Mouse (Mus musculus): ENCODE measurements around the gene Evx2.
A peak's percentile ranks its signal among the peaks of the same experiment; 100 is the strongest.

Evx2 gene

GRCm38 (mm10) chr2:74695383-74695782 is 36.0 kb upstream of the Evx2 start:
- no peak for DNase-seq

DNA sequence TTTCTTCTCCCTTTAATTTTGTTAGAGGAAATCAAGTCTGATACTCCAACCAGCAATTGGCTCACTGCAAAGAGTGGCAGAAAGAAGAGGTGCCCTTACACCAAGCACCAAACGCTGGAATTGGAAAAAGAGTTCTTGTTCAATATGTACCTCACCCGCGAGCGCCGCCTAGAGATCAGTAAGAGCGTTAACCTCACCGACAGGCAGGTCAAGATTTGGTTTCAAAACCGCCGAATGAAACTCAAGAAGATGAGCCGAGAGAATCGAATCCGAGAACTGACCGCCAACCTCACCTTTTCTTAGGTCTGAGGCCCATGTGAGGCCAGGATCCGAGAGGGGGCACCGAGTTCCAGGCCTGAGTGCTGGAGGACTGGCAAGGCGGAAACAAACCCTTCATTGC is 34.7 kb upstream of the Evx2 start:
- DNase-seq = no peak

GRCm38 (mm10) chr2:74693432-74693827 is 34.1 kb upstream of the Evx2 start:
- no peak for DNase-seq

DNA sequence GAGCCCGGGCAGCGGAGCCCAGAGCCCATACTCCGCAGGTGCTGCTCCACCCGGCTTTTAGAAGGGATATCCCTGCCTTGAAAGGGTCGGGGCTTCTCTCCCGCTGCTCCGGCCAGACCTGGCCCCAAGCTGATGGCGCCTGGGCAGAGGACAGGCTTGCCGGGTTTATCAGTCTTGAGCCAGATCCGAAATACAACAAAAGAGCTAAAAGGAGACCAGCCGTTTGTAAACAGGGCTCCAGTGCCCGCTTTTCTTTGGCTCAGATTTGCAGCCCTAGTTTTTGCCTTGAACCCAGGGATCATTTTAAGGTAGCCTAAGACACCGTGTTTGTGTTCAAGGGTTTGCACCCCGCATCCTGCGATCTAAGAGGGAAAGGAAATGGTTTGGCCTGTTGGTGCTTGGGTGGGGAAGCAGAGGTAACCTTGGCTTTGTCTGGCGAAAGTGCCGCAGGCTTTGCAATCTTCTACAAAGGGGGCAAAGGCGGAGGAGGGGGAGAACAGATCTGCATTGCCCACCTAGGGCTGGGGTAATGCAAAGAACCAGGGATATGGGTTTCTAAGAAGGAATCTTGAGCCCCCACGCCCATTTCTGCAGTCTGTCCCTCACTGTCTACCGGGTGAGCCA is 33.6 kb upstream of the Evx2 start:
- no peak for DNase-seq

GRCm38 (mm10) chr2:74691995-74692807 is 32.8 kb upstream of the Evx2 start:
- no peak for DNase-seq

DNA sequence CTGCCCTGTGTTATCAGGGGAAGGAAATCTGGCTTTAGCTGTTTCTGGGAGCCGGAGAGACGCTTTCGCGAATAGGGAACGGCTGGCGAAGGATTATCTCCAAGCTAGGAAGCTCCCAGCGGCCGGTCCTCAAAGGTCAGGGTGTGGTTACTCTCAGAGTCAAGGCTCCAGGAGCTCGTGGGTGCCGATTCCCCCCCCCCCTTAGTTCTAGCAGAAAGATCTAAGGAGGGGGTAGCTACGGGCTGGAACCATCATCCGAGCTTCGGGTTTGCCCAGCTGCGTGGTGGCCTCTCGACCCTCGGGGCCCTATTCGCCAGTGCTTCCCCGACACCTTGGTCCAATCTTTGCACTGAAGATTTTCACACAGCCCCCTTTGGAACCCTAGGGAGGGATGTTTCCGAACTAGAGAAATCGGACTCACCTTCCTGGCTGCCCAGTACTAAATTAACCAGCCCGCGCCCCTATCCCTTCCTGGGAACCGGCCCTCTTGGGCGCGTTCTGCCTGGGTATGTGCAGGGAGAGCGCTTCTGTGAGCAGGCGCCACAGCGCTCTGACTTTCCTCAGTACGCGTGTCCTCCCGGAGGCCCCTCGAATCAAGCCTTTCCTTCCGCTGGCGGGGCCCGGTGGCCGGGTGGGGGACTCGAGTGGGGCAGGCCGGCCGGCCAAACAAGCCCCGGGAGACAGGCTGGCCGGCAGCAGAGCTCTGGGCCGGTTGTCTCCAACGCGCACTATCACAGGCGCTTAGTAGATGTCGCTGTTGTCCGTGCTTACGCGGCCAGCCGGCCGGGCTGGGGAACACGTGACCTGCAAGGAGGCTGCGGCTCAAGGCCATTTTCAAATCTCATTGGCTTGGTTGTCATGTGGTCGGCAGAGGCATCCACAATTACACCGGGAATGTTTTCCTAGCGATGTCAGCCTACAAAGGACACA is 31.9 kb upstream of the Evx2 start, which contains the start of gene Hoxd10:
Hoxd10 (plus strand) TSS at position 903 of the 930 bp plus-strand sequence.
- peak; percentile 53 to 59 for DNase-seq

DNA sequence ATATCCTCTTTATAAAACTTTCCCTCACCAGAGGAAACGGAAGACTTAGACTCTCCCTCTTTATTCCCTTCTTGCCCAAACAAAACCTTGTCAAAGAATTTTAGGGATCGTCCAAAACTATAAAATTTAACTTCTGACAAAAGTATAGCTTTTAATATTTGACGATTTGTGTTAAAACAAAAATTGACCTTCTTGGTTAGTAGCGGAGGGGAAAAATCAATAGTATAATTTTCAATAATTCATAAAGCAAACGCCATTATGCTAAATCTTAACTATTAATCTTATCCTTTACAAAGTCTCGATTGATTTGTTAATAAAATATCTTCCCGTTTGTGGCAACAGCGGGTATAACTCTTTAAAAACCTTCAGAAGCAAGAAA is 31.0 kb upstream of the Evx2 start:
- DNase-seq = no peak

DNA sequence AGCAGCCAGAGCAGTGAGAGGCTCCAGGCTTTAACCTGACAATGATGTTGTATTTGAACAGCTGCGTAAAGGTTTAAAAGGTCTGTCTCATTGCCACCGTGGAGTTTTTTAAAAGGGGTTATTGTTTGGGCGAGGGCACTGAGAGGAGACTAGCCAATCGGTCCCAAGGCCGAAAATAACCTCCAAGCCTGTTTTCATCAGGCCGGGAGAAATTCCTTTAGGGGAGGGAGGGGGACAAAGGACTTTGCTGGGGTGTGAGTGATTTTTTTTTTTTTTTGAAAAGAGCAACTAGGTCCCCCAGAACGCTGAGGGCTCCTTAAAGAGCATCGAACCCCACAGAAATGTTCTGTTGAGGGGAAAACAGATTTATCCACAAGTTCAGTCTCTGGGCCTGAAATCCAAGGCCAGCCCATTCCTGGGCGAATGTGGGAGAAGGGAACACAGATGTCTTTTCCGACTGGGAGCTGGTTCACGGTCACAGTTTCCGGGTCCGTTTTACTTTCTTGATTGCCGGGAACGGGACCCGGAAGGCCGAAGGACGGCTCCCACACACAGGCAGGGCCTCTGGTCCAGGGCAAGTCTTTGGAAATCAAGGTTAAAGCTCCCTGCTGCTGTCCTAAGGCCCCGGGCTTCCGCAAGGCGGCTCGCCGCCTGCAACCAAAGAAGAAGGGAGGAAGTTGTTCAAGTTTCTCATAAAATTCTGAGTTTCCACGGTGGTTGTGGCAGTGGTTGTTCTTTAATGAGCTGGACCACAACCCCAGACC is 30.4 kb upstream of the Evx2 start:
- DNase-seq = no peak

GRCm38 (mm10) chr2:74688795-74689573 is 29.6 kb upstream of the Evx2 start:
- no peak for DNase-seq

DNA sequence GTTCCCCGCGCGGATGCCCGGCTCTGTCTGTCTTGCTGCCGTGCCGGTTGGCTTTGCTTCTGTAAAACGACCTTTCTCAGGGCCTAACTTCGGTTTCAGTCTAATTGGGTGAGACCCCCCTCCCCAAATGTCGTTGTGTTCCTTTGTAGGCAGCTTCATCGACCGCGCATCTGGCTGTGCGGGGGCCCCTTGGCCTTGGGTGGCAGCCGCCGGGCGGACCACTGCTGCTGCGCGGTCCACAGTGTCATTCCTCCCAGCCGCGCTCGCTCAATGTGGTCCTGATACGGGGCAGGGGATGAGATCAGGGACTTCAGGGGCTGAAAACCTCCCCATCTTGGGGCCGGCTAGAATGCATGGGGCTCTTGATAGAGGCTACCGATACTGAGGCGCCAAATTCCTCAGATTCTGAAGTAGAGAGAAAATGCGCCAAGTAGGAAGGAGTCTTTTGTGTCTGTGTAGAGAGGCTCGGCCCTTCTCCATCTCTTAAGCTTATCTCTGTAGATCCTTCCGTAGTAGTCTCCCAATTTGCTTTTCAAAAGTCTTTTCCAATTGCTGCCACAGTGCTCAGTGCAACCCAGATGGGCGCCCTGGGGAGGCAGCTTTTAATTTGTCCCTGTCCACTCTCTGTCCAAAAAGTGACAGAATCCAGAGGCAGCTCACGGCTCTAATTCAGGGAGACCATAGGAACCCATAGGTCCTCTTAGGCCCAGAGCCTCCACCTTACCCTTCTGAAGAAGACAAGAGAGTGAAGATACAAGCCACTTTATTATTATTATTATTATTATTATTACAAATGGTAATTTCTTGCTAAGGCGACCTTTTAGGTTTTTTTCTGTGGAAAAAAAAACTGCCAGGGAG is 28.6 kb upstream of the Evx2 start:
- no peak for DNase-seq

DNA sequence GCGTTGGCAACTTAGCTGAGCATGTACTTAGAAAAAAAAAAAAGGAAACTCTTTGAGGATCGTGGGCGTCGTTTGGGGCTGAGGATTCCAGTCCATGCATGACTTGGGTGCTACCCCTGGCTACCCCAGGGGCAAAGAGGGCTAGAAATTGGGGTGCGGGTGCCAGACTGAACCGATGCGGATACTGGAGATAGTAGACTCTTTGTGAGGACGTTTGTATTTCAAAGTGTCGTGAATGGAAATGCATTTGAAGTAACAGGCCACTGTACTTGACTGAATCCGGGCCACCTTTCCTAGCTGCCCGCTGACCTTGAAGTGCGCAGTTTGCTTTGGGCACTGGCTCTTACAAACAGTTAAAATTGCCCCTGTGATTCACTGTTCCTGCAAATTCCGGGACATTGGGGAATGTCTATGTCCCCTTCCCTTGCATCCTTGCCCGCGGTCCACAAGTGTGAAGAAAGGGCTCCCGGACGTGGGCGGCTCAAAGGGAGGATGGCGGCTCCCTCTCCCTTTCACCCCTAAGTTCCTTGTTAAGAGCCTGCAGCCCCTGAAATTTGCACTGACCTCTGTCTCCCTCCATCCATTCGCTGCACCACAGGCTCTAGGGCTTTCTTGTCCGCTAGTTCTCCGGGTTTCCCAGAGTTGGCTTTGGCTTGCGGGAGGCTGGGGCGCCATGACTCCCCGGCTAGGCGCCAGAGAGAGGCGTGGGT is 27.8 kb upstream of the Evx2 start:
- no peak for DNase-seq

DNA sequence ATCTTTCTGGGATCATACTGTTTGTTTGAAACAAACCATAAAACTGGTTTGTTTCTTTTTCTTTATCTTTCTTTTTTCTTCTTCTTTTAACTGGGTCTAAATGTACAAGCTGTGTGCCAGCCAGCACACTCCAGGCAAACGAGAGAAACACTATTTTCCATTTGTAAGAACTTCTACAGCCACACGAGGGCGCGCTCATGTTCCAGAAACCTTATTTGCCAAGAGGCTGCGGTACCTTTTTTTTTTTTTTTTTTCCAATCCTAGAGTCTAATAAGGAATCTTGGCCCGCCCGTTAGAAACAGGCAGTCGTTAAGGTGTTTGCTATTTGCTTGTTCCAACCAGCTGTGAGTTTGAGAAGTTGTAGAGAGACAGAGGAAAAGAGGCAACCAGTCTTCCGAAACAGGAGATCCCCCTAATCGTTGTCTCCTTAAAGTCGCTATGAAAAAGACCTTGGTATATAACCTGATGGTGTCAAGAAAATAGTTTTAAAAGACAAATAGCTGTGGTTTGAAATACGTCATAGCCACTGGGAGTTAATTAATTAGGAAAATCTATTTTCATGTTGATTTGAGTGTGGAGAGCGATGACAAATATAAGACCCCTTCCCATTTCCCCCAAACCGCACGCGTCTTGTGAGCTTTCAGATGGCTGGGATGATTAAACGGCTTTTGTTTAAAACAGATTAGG is 27.1 kb upstream of the Evx2 start:
- peak; percentile 75 to 77 for DNase-seq

DNA sequence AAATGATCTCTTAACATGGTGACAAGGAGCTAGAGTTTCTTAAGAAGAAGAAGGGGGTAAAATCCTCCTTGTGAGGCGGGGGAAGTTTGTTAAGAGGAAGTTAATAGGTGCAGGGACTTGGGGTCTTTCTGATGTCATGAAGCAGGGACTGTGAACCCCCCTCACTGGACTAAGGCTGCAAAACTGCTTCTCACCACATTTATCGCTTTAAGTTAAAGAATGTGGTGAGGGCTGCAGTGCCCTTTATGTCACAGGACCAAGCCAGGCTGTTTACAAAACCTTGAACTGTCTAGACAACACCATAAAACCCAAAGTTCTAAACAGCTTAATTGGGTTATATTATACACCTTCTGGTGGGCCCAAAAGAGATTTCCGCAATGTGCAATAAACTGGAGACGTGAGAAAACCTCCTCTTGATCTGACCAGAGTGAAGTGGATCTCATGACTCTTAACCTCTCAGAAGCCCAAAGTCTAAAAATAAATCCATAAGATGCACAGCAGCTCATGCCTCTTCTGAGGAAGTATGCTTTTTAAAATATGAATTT is 25.8 kb upstream of the Evx2 start:
- DNase-seq = no peak

DNA sequence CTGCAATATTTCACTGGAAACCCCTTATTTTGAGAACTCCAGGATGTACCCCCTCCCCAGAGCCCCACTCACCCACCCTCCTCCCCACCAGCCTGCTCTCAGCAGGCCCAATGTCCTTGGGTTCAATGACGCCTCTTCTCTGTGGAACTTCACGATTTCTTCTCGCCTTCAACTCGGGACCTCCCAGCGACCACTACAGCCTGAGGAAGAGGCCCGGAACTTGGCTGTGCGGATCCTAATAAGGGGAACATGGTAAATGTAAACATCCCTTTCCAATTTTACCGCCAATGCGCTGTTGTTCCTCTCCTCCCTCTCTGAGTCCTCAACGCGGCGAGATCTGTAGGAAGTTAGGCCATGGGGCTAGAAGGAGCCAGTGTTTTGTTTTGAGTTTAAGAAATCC is 24.7 kb upstream of the Evx2 start:
- DNase-seq = no peak

DNA sequence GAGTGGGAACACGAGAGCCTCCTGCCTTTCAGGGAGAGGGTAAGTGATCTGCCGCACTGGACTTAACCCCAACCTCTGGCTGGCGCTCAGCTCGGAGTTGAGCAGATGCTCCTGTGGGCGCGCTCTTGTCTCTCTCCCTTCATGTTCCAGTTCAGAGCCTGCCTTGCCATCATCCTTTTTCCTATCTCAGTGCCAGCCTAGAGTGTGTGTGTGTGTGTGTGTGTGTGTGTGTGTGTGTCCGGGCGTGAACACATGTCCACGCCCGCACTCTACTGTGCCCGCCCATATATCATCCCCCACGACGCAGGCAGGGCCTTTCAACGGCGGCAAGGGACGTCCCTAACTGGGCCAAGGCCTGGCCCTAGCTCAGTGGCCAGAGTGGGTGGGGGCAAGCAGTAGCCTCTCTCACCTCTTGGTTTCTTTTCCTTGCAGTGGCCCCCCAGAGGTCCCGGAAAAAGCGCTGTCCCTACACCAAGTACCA is 24.2 kb upstream of the Evx2 start:
- no peak for DNase-seq

DNA sequence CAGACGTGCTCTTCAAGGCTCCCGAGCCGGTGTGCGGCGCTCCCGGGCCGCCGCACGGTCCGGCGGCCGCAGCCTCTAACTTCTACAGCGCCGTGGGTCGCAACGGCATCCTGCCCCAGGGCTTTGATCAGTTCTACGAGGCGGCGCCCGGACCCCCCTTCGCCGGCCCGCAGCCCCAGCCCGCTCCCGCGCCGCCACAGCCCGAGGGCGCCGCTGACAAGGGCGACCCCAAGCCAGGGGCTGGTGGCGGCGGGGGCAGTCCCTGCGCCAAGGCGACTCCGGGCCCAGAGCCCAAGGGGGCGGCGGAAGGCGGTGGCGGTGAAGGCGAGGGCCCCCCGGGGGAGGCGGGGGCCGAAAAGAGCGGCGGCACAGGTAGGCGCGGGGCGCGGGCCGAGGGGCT is 23.4 kb upstream of the Evx2 start:
- DNase-seq = no peak

GRCm38 (mm10) chr2:74681594-74682531 is 22.5 kb upstream of the Evx2 start:
- peak in 1 of 2 experiments; percentile 8 for DNase-seq
